Mouse (Mus musculus): ENCODE results near the gene Tent5b.
"Not testable (repeated sequence)": the region's sequence is repeated elsewhere in the genome, so short reads cannot be mapped to it uniquely, and the experiment has no call there.

The Tent5b gene

GRCm38 (mm10) chr4:133504300-133504699, 24.4 kb downstream of the Tent5b start:
- DNase-seq: no peak

- DNase-seq: no peak
Measured at GRCm38 (mm10) chr4:133504755-133505485, 25.0 kb downstream of the Tent5b start.

GRCm38 (mm10) chr4:133506573-133506972, 26.6 kb downstream of the Tent5b start:
- DNase-seq: peak; percentile 72 to 84

- DNase-seq: no peak
Measured at GRCm38 (mm10) chr4:133508990-133509389, 29.1 kb downstream of the Tent5b start.

- no peak for DNase-seq
Measured at GRCm38 (mm10) chr4:133511050-133511449, 31.1 kb downstream of the Tent5b start.

- not testable (repeated sequence) for DNase-seq
Measured at GRCm38 (mm10) chr4:133512511-133512910, 32.6 kb downstream of the Tent5b start.

- peak; percentile 75 to 76 for DNase-seq
Measured at GRCm38 (mm10) chr4:133512972-133513371, 33.0 kb downstream of the Tent5b start.

GRCm38 (mm10) chr4:133518601-133519368, 38.9 kb downstream of the Tent5b start, which contains the start of gene Kdf1:
Gene Kdf1 (plus strand): TSS chr4:133518963.
- DNase-seq: peak in 1 of 2 experiments; percentile 27

- DNase-seq: no peak
Measured at GRCm38 (mm10) chr4:133519369-133519665, 39.4 kb downstream of the Tent5b start.

GRCm38 (mm10) chr4:133521502-133521901, 41.6 kb downstream of the Tent5b start:
- DNase-seq: no peak

- no peak for DNase-seq
Measured at GRCm38 (mm10) chr4:133527788-133528187, 47.9 kb downstream of the Tent5b start.

GRCm38 (mm10) chr4:133532777-133533176, 52.8 kb downstream of the Tent5b start:
- DNase-seq: no peak

- DNase-seq: no peak
Measured at GRCm38 (mm10) chr4:133536081-133536480, 56.1 kb downstream of the Tent5b start.

GRCm38 (mm10) chr4:133536652-133537051, 56.7 kb downstream of the Tent5b start:
- DNase-seq: no peak

All from thymus, postnatal 36 days (tissue).